Mouse (Mus musculus) hindbrain, embryonic 15.5 days (tissue): Measurements from ENCODE around the gene AC170998.1. TPM values are rescaled to one million over a fixed set of nuclear protein-coding genes. Genes with fewer than 3 reads are reported as not detected.
"Not testable (repeated sequence)": the region's sequence is repeated elsewhere in the genome, so short reads cannot be mapped to it uniquely, and the experiment has no call there.

Source experiments
- ATAC-seq: fragments of 200-750 bp; cut with Nextera tagmentation; 2 replicates; pipeline ENCODE4 v1.8.0; 2017; ENCODE audit warnings: low read depth, moderate number of reproducible peaks, moderate TSS enrichment; ENCODE audit not compliant: low FRiP score
- H3K27ac ChIP-seq: fragments of 300-500 bp; sonication (generic); replicated peaks from 2 replicates; pipeline ENCODE4 v1.5.1; 2015; ENCODE audit warnings: mild to moderate bottlenecking, inconsistent platforms
- H3K27me3 ChIP-seq: fragments of 300-500 bp; sonication (generic); 2 replicates; pipeline ENCODE4 v1.6.1; 2015; ENCODE audit warnings: control low read depth, inconsistent platforms
- H3K36me3 ChIP-seq: fragments of 300-500 bp; sonication (generic); 2 replicates; pipeline ENCODE4 v1.6.1; 2015; ENCODE audit warnings: control low read depth, inconsistent platforms
- H3K4me1 ChIP-seq: fragments of 300-500 bp; sonication (generic); replicated peaks from 2 replicates; pipeline ENCODE4 v1.6.1; 2015; ENCODE audit warnings: control low read depth, inconsistent platforms
- H3K4me2 ChIP-seq: fragments of 300-500 bp; sonication (generic); 2 replicates; pipeline ENCODE4 v1.6.1; 2015; ENCODE audit warnings: moderate library complexity, mild to moderate bottlenecking, inconsistent platforms
- H3K4me3 ChIP-seq: fragments of 300-500 bp; sonication (generic); 2 replicates; pipeline ENCODE4 v1.5.1; 2015; ENCODE audit warnings: mild to moderate bottlenecking, inconsistent platforms
- H3K9ac ChIP-seq: fragments of 300-500 bp; sonication (generic); 2 replicates; pipeline ENCODE4 v1.6.1; 2015; ENCODE audit warnings: inconsistent platforms
- H3K9me3 ChIP-seq: fragments of 300-500 bp; sonication (generic); 2 replicates; pipeline ENCODE4 v1.6.1; 2016; ENCODE audit warnings: control low read depth, inconsistent platforms
- WGBS: fragments of 180-500 bp; shearing (Covaris S2); methylation state at CpG from one replicate; pipeline ENCODE4 v1.1.7; 2015; 5-methylcytosine and 5-hydroxymethylcytosine counted together
- polyA plus RNA-seq: library from polyadenylated mRNA; unstranded; fragments of >200 nt; fragmentation: Nextera tagmentation; extraction: Ambion mirVana; gene quantifications from 2 replicates; pipeline ENCODE4 v1.2.1, GENCODE M21; 2015

The AC170998.1 gene
- polyA plus RNA-seq, 1 experiment from 2014 or later: 3.2 TPM

- Histone ChIP-seq H3K9me3 (no peaks in the 10 kb centered on the region), H3K4me1 (peaks cover 13% of the 10 kb centered on the region; the same call in 1 of the 2 replicates), H3K4me2 (no peak overlapping the region), H3K27ac (no peak overlapping the region), H3K4me3 (no peak overlapping the region), H3K36me3 (peaks cover 4% of the 10 kb centered on the region), H3K9ac (no peak overlapping the region), H3K27me3 (no peaks in the 10 kb centered on the region)
- 53% methylated on average over 2 of the region's 2 CpGs for WGBS
- ATAC-seq: no peak
Observed at GRCm38 (mm10) chr17:28708989-28709388, 16.9 kb upstream of the AC170998.1 start.

GRCm38 (mm10) chr17:28709552-28710290, 16.2 kb upstream of the AC170998.1 start:
- peaks cover 11% of the 10 kb centered on the region for H3K36me3 ChIP-seq
- peaks cover 13% of the 10 kb centered on the region; the same call in 1 of the 2 replicates for H3K4me1 ChIP-seq
- 88% methylated on average over 8 of the region's 8 CpGs for WGBS
- H3K4me3 ChIP-seq: no peak overlapping the region
- H3K27ac ChIP-seq: no peak overlapping the region
- H3K27me3 ChIP-seq: no peaks in the 10 kb centered on the region
- no peaks in the 10 kb centered on the region for H3K9me3 ChIP-seq
- no peak for ATAC-seq
- H3K4me2 ChIP-seq: no peak overlapping the region
- no peak overlapping the region for H3K9ac ChIP-seq

GRCm38 (mm10) chr17:28710291-28710688, 15.6 kb upstream of the AC170998.1 start:
- 97% methylated on average over 8 of the region's 8 CpGs for WGBS
- ATAC-seq: no peak
- H3K4me2 ChIP-seq: no peak overlapping the region
- H3K4me1 ChIP-seq: peaks cover 13% of the 10 kb centered on the region; the same call in 1 of the 2 replicates
- no peaks in the 10 kb centered on the region for H3K27me3 ChIP-seq
- H3K4me3 ChIP-seq: no peak overlapping the region
- H3K9ac ChIP-seq: no peak overlapping the region
- no peak overlapping the region for H3K27ac ChIP-seq
- H3K9me3 ChIP-seq: no peaks in the 10 kb centered on the region
- H3K36me3 ChIP-seq: peaks cover 17% of the 10 kb centered on the region

- 86% methylated on average over 6 of the region's 6 CpGs for WGBS
- no peak for ATAC-seq
- Histone ChIP-seq H3K9ac (no peak overlapping the region), H3K9me3 (no peaks in the 10 kb centered on the region), H3K27me3 (no peaks in the 10 kb centered on the region), H3K4me3 (no peak overlapping the region), H3K27ac (no peak overlapping the region), H3K4me1 (peaks cover 13% of the 10 kb centered on the region; the same call in 1 of the 2 replicates), H3K4me2 (no peak overlapping the region), H3K36me3 (peaks cover 25% of the 10 kb centered on the region)
Observed at GRCm38 (mm10) chr17:28711237-28711636, 14.6 kb upstream of the AC170998.1 start.

- Histone ChIP-seq H3K27me3 (no peaks in the 10 kb centered on the region), H3K36me3 (peaks cover 31% of the 10 kb centered on the region), H3K9me3 (no peaks in the 10 kb centered on the region), H3K4me3 (no peak overlapping the region), H3K27ac (no peak overlapping the region), H3K4me1 (0 out of 2 replicates have a peak, but pooled peaks cover 8% of the 10 kb centered on the region), H3K4me2 (no peak overlapping the region), H3K9ac (no peak overlapping the region)
- WGBS: 85% methylated on average over 6 of the region's 6 CpGs
- ATAC-seq: no peak
Observed at GRCm38 (mm10) chr17:28712305-28712704, 13.6 kb upstream of the AC170998.1 start.

- Histone ChIP-seq H3K9ac (no peak overlapping the region), H3K4me3 (no peak overlapping the region), H3K36me3 (peaks cover 31% of the 10 kb centered on the region), H3K9me3 (no peaks in the 10 kb centered on the region), H3K27me3 (no peaks in the 10 kb centered on the region), H3K27ac (no peak overlapping the region), H3K4me2 (no peak overlapping the region), H3K4me1 (0 out of 2 replicates have a peak, but pooled peaks cover 6% of the 10 kb centered on the region)
- WGBS: 98% methylated on average over 3 of the region's 3 CpGs
- ATAC-seq: no peak
Observed at GRCm38 (mm10) chr17:28714006-28714405, 11.9 kb upstream of the AC170998.1 start.

- WGBS: 73% methylated on average over 7 of the region's 7 CpGs
- no peak overlapping the region for H3K27ac ChIP-seq
- H3K4me3 ChIP-seq: no peak overlapping the region
- no peak for ATAC-seq
- H3K4me1 ChIP-seq: no peaks in the 10 kb centered on the region
- no peak overlapping the region for H3K4me2 ChIP-seq
- H3K9me3 ChIP-seq: no peaks in the 10 kb centered on the region
- no peaks in the 10 kb centered on the region for H3K27me3 ChIP-seq
- no peak overlapping the region for H3K9ac ChIP-seq
- peaks cover 46% of the 10 kb centered on the region for H3K36me3 ChIP-seq
Observed at GRCm38 (mm10) chr17:28715832-28716548, 9.9 kb upstream of the AC170998.1 start.

- Histone ChIP-seq H3K9me3 (no peaks in the 10 kb centered on the region), H3K4me1 (no peaks in the 10 kb centered on the region), H3K36me3 (peaks cover 46% of the 10 kb centered on the region), H3K9ac (no peak overlapping the region), H3K27ac (no peak overlapping the region), H3K4me3 (no peak overlapping the region), H3K4me2 (no peak overlapping the region), H3K27me3 (no peaks in the 10 kb centered on the region)
- ATAC-seq: no peak
- 76% methylated on average over 3 of the region's 3 CpGs for WGBS
Observed at GRCm38 (mm10) chr17:28717535-28717934, 8.3 kb upstream of the AC170998.1 start.

- H3K4me2 ChIP-seq, H3K9ac ChIP-seq, H3K4me3 ChIP-seq, H3K27ac ChIP-seq, ATAC-seq, H3K9me3 ChIP-seq, H3K4me1 ChIP-seq, H3K27me3 ChIP-seq: not testable (repeated sequence)
- peaks cover 61% of the 10 kb centered on the region for H3K36me3 ChIP-seq
- 92% methylated on average over 11 of the region's 11 CpGs for WGBS
Observed at GRCm38 (mm10) chr17:28727511-28727910, 1.6 kb downstream of the AC170998.1 start.

GRCm38 (mm10) chr17:28735317-28736105, 9.6 kb downstream of the AC170998.1 start:
- H3K4me2 ChIP-seq: no peak overlapping the region
- ATAC-seq: no peak
- no peaks in the 10 kb centered on the region for H3K4me1 ChIP-seq
- H3K27ac ChIP-seq: no peak overlapping the region
- 95% methylated on average over 6 of the region's 6 CpGs for WGBS
- H3K4me3 ChIP-seq: no peak overlapping the region
- peaks cover 52% of the 10 kb centered on the region for H3K36me3 ChIP-seq
- H3K9me3 ChIP-seq: no peaks in the 10 kb centered on the region
- H3K9ac ChIP-seq: no peak overlapping the region
- H3K27me3 ChIP-seq: no peaks in the 10 kb centered on the region

GRCm38 (mm10) chr17:28736486-28736885, 10.6 kb downstream of the AC170998.1 start:
- H3K9me3 ChIP-seq: no peaks in the 10 kb centered on the region
- H3K36me3 ChIP-seq: peaks cover 50% of the 10 kb centered on the region
- H3K4me1 ChIP-seq: no peaks in the 10 kb centered on the region
- 82% methylated on average over 4 of the region's 4 CpGs for WGBS
- ATAC-seq: no peak
- H3K27ac ChIP-seq: no peak overlapping the region
- no peak overlapping the region for H3K4me3 ChIP-seq
- no peaks in the 10 kb centered on the region for H3K27me3 ChIP-seq
- H3K4me2 ChIP-seq: no peak overlapping the region
- H3K9ac ChIP-seq: no peak overlapping the region

- H3K27ac ChIP-seq: no peak overlapping the region
- H3K36me3 ChIP-seq: peaks cover 49% of the 10 kb centered on the region
- no peak overlapping the region for H3K4me2 ChIP-seq
- H3K9ac ChIP-seq: no peak overlapping the region
- H3K4me3 ChIP-seq: no peak overlapping the region
- H3K9me3 ChIP-seq: no peaks in the 10 kb centered on the region
- WGBS: 95% methylated on average over 4 of the region's 4 CpGs
- no peak for ATAC-seq
- no peaks in the 10 kb centered on the region for H3K4me1 ChIP-seq
- H3K27me3 ChIP-seq: no peaks in the 10 kb centered on the region
Observed at GRCm38 (mm10) chr17:28737973-28738372, 12.1 kb downstream of the AC170998.1 start.
